Mouse (Mus musculus) liver, embryonic 15.5 days (tissue): ENCODE measurements around the gene Opalin. TPM values are rescaled to one million over a fixed set of nuclear protein-coding genes. Genes with fewer than 3 reads are reported as not detected.

ENCODE experiments used
- ATAC-seq: fragments of 200-750 bp; cut with Nextera tagmentation; 2 replicates; pipeline ENCODE4 v1.8.0; 2017; ENCODE audit warnings: moderate number of reproducible peaks, mild to moderate bottlenecking, moderate library complexity; ENCODE audit not compliant: insufficient read depth
- H3K27ac ChIP-seq: fragments of 300-500 bp; sonication (generic); replicated peaks from 2 replicates; pipeline ENCODE4 v1.5.1; 2015; ENCODE audit warnings: mild to moderate bottlenecking, inconsistent platforms
- H3K27me3 ChIP-seq: fragments of 300-500 bp; sonication (generic); 2 replicates; pipeline ENCODE4 v1.6.1; 2015; ENCODE audit warnings: mild to moderate bottlenecking, inconsistent platforms
- H3K36me3 ChIP-seq: fragments of 300-500 bp; sonication (generic); replicated peaks from 2 replicates; pipeline ENCODE4 v1.6.1; 2015; ENCODE audit warnings: moderate library complexity, mild to moderate bottlenecking, inconsistent platforms
- H3K4me1 ChIP-seq: fragments of 300-500 bp; sonication (generic); replicated peaks from 2 replicates; pipeline ENCODE4 v1.6.1; 2015; ENCODE audit warnings: inconsistent platforms
- H3K4me2 ChIP-seq: fragments of 300-500 bp; sonication (generic); 2 replicates; pipeline ENCODE4 v1.6.1; 2015; ENCODE audit warnings: moderate library complexity, mild to moderate bottlenecking, inconsistent platforms
- H3K4me3 ChIP-seq: fragments of 300-500 bp; sonication (generic); replicated peaks from 2 replicates; pipeline ENCODE4 v1.5.1; 2015; ENCODE audit warnings: mild to moderate bottlenecking, inconsistent platforms
- H3K9ac ChIP-seq: fragments of 300-500 bp; sonication (generic); 2 replicates; pipeline ENCODE4 v1.6.1; 2015; ENCODE audit warnings: moderate library complexity, mild to moderate bottlenecking, inconsistent platforms
- H3K9me3 ChIP-seq: fragments of 300-500 bp; sonication (generic); replicated peaks from 2 replicates; pipeline ENCODE4 v1.6.1; 2016; ENCODE audit warnings: inconsistent platforms
- WGBS: fragments of 180-500 bp; shearing (Covaris S2); methylation state at CpG from one replicate; pipeline ENCODE4 v1.1.7; 2015; ENCODE audit warnings: mixed read lengths; ENCODE audit not compliant: insufficient replicate concordance; 5-methylcytosine and 5-hydroxymethylcytosine counted together
- polyA plus RNA-seq: library from polyadenylated mRNA; unstranded; fragments of >200 nt; fragmentation: Nextera tagmentation; extraction: Ambion mirVana; gene quantifications from 2 replicates; pipeline ENCODE4 v1.2.1, GENCODE M21; 2015

Gene Opalin
- polyA plus RNA-seq, 1 experiment from 2014 or later = not detected

GRCm38 (mm10) chr19:41073746-41074455 lies 3.0 kb downstream of the Opalin start:
- Histone ChIP-seq H3K36me3 (no peaks in the 10 kb centered on the region), H3K4me2 (no peak overlapping the region), H3K27me3 (no peaks in the 10 kb centered on the region), H3K9me3 (no peaks in the 10 kb centered on the region), H3K4me3 (no peak overlapping the region), H3K9ac (no peak overlapping the region), H3K27ac (no peak overlapping the region), H3K4me1 (no peaks in the 10 kb centered on the region)
- 68% methylated on average over 14 of the region's 14 CpGs for WGBS
- no peak for ATAC-seq

- Histone ChIP-seq H3K9ac (no peak overlapping the region), H3K27me3 (no peaks in the 10 kb centered on the region), H3K36me3 (no peaks in the 10 kb centered on the region), H3K27ac (no peak overlapping the region), H3K9me3 (no peaks in the 10 kb centered on the region), H3K4me1 (no peaks in the 10 kb centered on the region), H3K4me3 (no peak overlapping the region), H3K4me2 (no peak overlapping the region)
- 5% methylated on average over 8 of the region's 8 CpGs for WGBS
- no peak for ATAC-seq
Observed at GRCm38 (mm10) chr19:41071500-41071899, 5.4 kb downstream of the Opalin start.

- no peaks in the 10 kb centered on the region for H3K9me3 ChIP-seq
- 36% methylated on average over 4 of the region's 4 CpGs for WGBS
- no peak overlapping the region for H3K27ac ChIP-seq
- no peak overlapping the region for H3K4me3 ChIP-seq
- no peaks in the 10 kb centered on the region for H3K27me3 ChIP-seq
- H3K4me1 ChIP-seq = 0 out of 2 replicates have a peak, but pooled peaks cover 7% of the 10 kb centered on the region
- no peaks in the 10 kb centered on the region for H3K36me3 ChIP-seq
- no peak overlapping the region for H3K9ac ChIP-seq
- no peak for ATAC-seq
- no peak overlapping the region for H3K4me2 ChIP-seq
Observed at GRCm38 (mm10) chr19:41054702-41055101, 22.2 kb downstream of the Opalin start.

- Histone ChIP-seq H3K4me2 (no peak overlapping the region), H3K9me3 (no peaks in the 10 kb centered on the region), H3K27me3 (no peaks in the 10 kb centered on the region), H3K27ac (no peak overlapping the region), H3K4me3 (no peak overlapping the region), H3K9ac (no peak overlapping the region), H3K4me1 (0 out of 2 replicates have a peak, but pooled peaks cover 7% of the 10 kb centered on the region), H3K36me3 (no peaks in the 10 kb centered on the region)
- no peak for ATAC-seq
- WGBS = 25% methylated on average over 10 of the region's 10 CpGs
Observed at GRCm38 (mm10) chr19:41053530-41053929, 23.4 kb downstream of the Opalin start.

GRCm38 (mm10) chr19:41052247-41052646 lies 24.7 kb downstream of the Opalin start:
- Histone ChIP-seq H3K4me2 (no peak overlapping the region), H3K4me1 (0 out of 2 replicates have a peak, but pooled peaks cover 7% of the 10 kb centered on the region), H3K27me3 (no peaks in the 10 kb centered on the region), H3K9me3 (no peaks in the 10 kb centered on the region), H3K9ac (no peak overlapping the region), H3K4me3 (no peak overlapping the region), H3K27ac (no peak overlapping the region), H3K36me3 (no peaks in the 10 kb centered on the region)
- ATAC-seq = no peak
- WGBS = 44% methylated on average over 5 of the region's 5 CpGs

- ATAC-seq = no peak
- Histone ChIP-seq H3K36me3 (no peaks in the 10 kb centered on the region), H3K27ac (no peak overlapping the region), H3K4me3 (no peak overlapping the region), H3K27me3 (no peaks in the 10 kb centered on the region), H3K4me2 (no peak overlapping the region), H3K9ac (no peak overlapping the region), H3K4me1 (0 out of 2 replicates have a peak, but pooled peaks cover 7% of the 10 kb centered on the region), H3K9me3 (no peaks in the 10 kb centered on the region)
- WGBS = 50% methylated on average over 1 of the region's 1 CpGs
Observed at GRCm38 (mm10) chr19:41051714-41052113, 25.2 kb downstream of the Opalin start.

GRCm38 (mm10) chr19:41048187-41048559 lies 28.7 kb downstream of the Opalin start:
- ATAC-seq = no peak
- WGBS = 47% methylated on average over 3 of the region's 3 CpGs
- H3K27ac ChIP-seq = no peak overlapping the region

GRCm38 (mm10) chr19:41047437-41048186 lies 29.3 kb downstream of the Opalin start:
- H3K9me3 ChIP-seq = no peaks in the 10 kb centered on the region
- no peak overlapping the region for H3K4me2 ChIP-seq
- WGBS = 62% methylated on average over 9 of the region's 9 CpGs
- no peak overlapping the region for H3K9ac ChIP-seq
- H3K27me3 ChIP-seq = no peaks in the 10 kb centered on the region
- H3K4me3 ChIP-seq = no peak overlapping the region
- no peaks in the 10 kb centered on the region for H3K36me3 ChIP-seq
- no peak for ATAC-seq
- 0 out of 2 replicates have a peak, but pooled peaks cover 5% of the 10 kb centered on the region for H3K4me1 ChIP-seq
- no peak overlapping the region for H3K27ac ChIP-seq

More at GRCm38 (mm10) chr19:41048187-41048559, 28.7 kb downstream of the Opalin start:
- no peaks in the 10 kb centered on the region for H3K9me3 ChIP-seq
- H3K4me3 ChIP-seq = no peak overlapping the region
- no peak overlapping the region for H3K9ac ChIP-seq
- no peaks in the 10 kb centered on the region for H3K27me3 ChIP-seq
- 0 out of 2 replicates have a peak, but pooled peaks cover 7% of the 10 kb centered on the region for H3K4me1 ChIP-seq
- no peak overlapping the region for H3K4me2 ChIP-seq
- H3K36me3 ChIP-seq = no peaks in the 10 kb centered on the region

GRCm38 (mm10) chr19:41045091-41045770 lies 31.7 kb downstream of the Opalin start:
- Histone ChIP-seq H3K4me3 (no peak overlapping the region), H3K9ac (no peak overlapping the region), H3K36me3 (no peaks in the 10 kb centered on the region), H3K9me3 (no peaks in the 10 kb centered on the region), H3K4me2 (no peak overlapping the region), H3K27ac (no peak overlapping the region), H3K27me3 (no peaks in the 10 kb centered on the region), H3K4me1 (no peaks in the 10 kb centered on the region)
- no peak for ATAC-seq
- WGBS = 33% methylated on average over 10 of the region's 10 CpGs

GRCm38 (mm10) chr19:41039110-41039509 lies 37.8 kb downstream of the Opalin start:
- no peak overlapping the region for H3K4me2 ChIP-seq
- no peaks in the 10 kb centered on the region for H3K4me1 ChIP-seq
- 58% methylated on average over 7 of the region's 7 CpGs for WGBS
- ATAC-seq = no peak
- H3K4me3 ChIP-seq = no peak overlapping the region
- no peaks in the 10 kb centered on the region for H3K36me3 ChIP-seq
- H3K27ac ChIP-seq = no peak overlapping the region
- no peak overlapping the region for H3K9ac ChIP-seq
- H3K9me3 ChIP-seq = no peaks in the 10 kb centered on the region
- H3K27me3 ChIP-seq = no peaks in the 10 kb centered on the region
